Mouse (Mus musculus) right cerebral cortex, postnatal 4 days (tissue): ENCODE results near the gene Ak6.

ENCODE experiments used
- DNase-seq: peaks from one replicate; pipeline ENCODE4 v3.0.0-alpha.2; 2022

Gene Ak6

DNA sequence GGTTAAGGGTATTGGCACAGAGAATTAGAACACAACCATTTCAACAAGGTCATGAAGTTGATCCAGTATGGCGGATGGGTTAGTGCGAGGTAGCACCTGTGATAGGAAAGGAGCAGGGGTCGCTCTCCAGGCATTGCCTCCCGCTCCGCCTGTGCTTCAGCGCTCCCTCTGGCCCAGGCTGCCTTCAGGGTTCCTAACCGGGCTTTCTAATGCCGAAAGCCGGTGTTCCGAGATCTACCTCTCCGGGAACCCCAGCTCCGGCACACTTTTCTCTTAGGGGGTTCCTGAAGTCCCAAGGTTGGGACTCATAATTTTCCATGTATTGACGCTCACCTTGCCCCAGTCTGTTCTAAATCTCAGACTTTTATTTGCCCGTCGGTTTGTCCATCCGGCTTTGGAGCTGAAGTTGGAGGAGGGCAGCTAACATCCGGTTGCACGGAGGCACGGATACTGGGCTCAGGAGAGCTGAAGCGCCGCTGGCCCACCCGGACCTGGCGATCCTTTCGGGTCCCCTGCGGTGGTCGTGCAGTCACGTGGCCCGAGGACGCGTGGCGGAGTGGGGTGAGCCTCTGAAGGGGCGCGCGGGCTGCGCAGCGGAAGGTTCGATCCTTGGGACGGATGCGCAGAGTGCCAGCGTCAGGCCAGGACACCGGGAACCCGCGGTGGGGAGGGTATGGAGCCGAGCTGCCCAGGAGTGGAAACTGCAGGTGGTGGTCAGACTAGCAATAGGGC lies 18.7 kb downstream of the Ak6 start, which contains the start of gene Ccdc125:
TSS of gene Ccdc125 (plus strand) at position 427 of the 732 bp plus-strand sequence.
- DNase-seq: peak; percentile 15

DNA sequence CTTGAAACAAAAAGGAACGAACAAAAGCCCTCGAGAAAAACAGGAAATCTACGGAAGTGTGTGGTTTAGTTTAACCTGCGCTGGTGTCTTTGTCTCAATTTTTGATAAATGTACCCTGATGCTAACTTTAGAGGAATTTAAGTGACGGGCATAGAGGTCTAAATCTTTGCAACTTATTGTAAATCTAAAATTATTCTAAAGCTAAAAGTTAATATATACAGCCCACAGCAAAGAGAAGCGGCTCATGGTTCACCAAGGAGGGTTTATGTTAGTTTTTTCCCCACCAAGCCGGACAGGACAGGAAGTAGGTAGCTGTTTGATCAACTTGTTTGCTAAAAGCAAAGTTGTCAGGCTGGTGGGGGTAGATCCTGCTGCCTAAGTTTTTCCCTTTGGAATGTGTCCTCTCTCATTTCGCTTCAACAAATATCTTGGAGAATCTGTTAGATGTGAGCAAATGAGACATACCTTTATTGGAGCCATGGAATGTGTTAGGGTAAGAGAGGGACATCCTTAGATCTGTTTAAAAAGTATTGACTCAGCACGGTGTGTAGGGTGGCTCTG lies 19.5 kb downstream of the Ak6 start:
- no peak for DNase-seq

DNA sequence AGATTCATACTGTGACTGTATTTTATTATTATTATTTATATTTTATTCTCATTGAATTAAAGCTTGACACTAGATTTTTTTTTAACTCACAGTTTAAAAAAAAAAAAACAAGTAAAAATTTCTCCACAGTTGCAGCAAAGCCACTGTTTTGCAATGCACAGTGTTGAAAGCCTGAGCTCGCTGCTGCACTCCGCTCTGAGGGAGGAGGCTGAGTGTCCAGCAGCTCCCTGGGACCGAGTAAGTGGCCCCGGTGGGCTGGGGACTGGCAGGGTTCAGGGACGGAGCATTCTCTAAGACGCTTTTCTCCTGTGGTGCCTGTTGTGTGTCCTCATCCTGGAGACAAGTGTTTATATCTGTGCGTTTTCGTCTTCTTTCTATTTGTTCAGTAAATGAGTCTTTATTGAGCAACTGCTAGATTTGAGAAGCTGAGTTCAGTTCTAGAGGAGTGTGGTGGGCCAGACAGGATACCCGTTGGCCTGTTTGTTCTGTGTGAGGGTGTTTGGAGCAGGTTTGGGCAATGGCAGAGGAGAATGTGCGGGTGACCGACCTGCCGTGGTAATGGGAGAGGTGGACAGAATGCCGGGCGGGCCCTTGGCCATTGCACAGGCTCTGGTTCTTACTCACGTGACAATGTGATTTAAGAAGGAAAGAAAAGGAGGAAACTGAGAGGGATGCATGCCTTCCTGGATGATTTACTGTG lies 25.3 kb downstream of the Ak6 start:
- DNase-seq: no peak

DNA sequence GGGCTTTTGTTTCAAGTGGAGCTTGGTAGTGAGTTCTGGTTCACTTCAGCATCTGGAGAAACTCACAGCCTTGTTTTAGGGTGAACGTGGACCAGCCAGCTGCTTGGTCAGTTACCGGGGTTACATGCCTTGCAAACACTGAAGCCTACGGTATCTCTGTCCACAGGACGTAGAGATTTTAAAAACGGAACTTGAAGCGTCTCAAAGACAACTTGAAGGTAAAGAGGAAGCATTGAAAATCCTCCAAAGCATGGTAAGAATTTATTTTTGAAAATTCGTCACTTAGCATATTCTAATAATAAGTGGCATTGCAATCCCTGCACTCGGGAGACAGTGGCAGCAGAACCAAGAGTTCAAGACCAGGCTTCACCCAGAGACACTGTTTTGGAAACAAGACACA lies 30.8 kb downstream of the Ak6 start:
- no peak for DNase-seq

- DNase-seq: no peak
These were observed 32.1 kb downstream of the Ak6 start for GRCm38 (mm10) chr13:100682837-100683236.

DNA sequence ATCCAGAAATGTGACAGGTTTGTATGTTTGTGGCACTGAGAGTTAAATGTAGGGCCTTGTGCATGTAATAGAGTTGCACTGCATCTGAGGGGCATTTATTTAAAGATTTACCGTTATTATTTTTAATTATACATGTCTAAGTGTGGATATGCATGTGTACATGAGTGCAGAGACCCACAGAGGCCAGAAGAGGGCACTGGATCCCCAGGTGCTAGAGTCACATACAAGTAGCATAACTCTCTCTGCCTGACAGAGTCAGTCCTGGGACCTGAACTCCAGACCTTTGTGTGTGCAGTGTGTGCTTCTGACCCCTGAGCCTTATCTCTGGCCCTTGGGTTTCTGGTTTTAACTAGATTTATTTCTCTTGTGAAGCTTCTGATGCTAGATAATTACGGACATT lies 33.6 kb downstream of the Ak6 start:
- no peak for DNase-seq

DNA sequence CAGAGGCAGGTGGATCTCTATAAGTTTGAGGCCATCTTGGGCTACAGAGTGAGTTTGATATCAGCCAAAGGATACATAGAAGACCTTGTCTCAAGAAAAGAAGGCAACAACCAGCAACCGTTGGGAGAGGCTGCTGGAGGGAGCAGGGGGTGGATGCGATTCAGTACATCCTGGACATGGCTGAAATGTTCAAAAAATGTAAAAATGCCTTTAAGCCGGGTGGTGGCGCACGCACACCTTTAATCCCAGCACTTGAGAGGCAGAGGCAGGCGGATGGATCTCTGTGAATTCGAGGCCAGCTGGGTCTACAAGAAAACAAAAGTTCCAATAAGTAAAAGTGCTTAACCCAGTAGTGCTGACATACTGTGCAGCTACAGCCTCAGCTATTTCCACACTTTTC lies 36.7 kb downstream of the Ak6 start:
- DNase-seq: no peak

DNA sequence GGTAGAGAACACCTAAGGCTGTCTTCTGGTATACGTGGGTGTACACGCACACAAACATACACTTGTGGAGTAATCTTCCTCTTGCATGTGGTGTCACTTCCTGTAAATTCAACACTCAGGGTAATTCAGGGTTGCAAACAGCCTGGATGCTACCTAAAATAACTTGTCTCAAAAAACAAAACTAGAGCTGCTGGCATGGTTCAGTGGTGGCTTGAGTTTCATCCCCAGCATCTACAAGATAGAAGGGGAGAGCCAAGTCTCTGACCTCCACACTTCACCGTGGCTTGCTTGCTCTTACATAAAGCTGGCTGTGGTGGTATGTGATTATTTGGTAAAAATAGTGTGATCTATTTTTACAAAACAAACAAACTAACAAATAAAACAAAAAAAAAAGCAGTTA lies 46.8 kb downstream of the Ak6 start:
- DNase-seq: no peak

DNA sequence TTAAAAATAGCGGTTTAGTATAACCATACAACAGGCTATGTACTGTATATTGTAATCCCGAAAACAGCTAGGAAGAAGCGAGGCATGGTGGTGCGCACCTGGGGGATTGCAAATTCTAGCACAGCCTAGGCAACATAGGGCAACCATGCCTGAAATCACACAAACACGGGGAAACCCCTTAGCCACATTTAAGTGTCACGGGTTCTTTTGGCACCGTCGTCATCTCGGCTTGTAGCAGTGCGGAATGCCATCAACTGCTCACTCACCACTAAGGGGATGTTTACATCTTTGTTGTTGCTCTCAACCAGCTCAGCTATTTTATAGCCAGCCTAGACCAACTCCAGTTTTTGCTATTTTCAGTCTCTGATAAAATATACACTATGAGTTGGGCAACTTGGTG lies 48.1 kb downstream of the Ak6 start:
- no peak for DNase-seq

GRCm38 (mm10) chr13:100703468-100703867 lies 52.7 kb downstream of the Ak6 start:
- no peak for DNase-seq

DNA sequence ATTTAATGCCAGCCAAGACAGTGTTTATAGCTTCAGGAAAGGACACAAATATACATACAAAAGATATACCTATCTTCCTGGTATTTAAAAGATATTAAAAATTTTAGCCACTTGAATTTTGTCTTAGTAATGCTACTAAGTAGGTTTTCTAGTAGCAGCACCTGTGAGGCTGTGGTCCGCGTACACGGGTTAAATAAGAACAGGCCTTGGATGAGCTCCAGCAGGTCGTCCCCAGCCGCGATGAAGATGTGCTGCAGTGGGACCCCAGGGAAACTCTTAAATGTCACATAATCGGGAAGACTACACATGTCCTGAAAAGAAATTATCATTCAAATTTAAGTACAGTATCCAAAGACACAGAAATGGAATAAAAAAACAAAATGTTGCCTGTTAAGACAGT lies 55.4 kb downstream of the Ak6 start:
- no peak for DNase-seq

GRCm38 (mm10) chr13:100715467-100715866 lies 64.7 kb downstream of the Ak6 start:
- no peak for DNase-seq
